Mouse (Mus musculus): Measurements from ENCODE around the gene Atrip.

Gene Atrip

GRCm38 (mm10) chr9:109056916-109057315, 17.0 kb downstream of the Atrip start:
- no peak for DNase-seq

- DNase-seq: no peak
Observed at GRCm38 (mm10) chr9:109056081-109056690, 17.7 kb downstream of the Atrip start.

- no peak for DNase-seq
Observed at GRCm38 (mm10) chr9:109055271-109056030, 18.5 kb downstream of the Atrip start.

- no peak for DNase-seq
Observed at GRCm38 (mm10) chr9:109054712-109055111, 19.2 kb downstream of the Atrip start.

GRCm38 (mm10) chr9:109053851-109054250, 20.1 kb downstream of the Atrip start:
- DNase-seq: no peak

- DNase-seq: no peak
Observed at GRCm38 (mm10) chr9:109053366-109053765, 20.6 kb downstream of the Atrip start.

GRCm38 (mm10) chr9:109052490-109053260, 21.2 kb downstream of the Atrip start:
- DNase-seq: no peak

GRCm38 (mm10) chr9:109051651-109052489, 22.1 kb downstream of the Atrip start:
- no peak for DNase-seq

- DNase-seq: no peak
Observed at GRCm38 (mm10) chr9:109051011-109051501, 22.9 kb downstream of the Atrip start.

- no peak for DNase-seq
Observed at GRCm38 (mm10) chr9:109050674-109050997, 23.3 kb downstream of the Atrip start.

GRCm38 (mm10) chr9:109049996-109050673, 23.8 kb downstream of the Atrip start:
- DNase-seq: no peak

GRCm38 (mm10) chr9:109049316-109049715, 24.6 kb downstream of the Atrip start:
- DNase-seq: no peak

GRCm38 (mm10) chr9:109046306-109046705, 27.6 kb downstream of the Atrip start:
- no peak for DNase-seq

- DNase-seq: no peak
Observed at GRCm38 (mm10) chr9:109041351-109041750, 32.6 kb downstream of the Atrip start.

GRCm38 (mm10) chr9:109040906-109041305, 33.0 kb downstream of the Atrip start:
- DNase-seq: no peak

- no peak for DNase-seq
Observed at GRCm38 (mm10) chr9:109040216-109040615, 33.7 kb downstream of the Atrip start.

- no peak for DNase-seq
Observed at GRCm38 (mm10) chr9:109039681-109040080, 34.2 kb downstream of the Atrip start.

- peak; percentile 65 for DNase-seq
Observed at GRCm38 (mm10) chr9:109038901-109039364, 35.0 kb downstream of the Atrip start.

GRCm38 (mm10) chr9:109038086-109038895, 35.6 kb downstream of the Atrip start, which contains the start of gene Shisa5:
TSS of gene Shisa5 (plus strand) at chr9:109038565.
- DNase-seq: no peak

GRCm38 (mm10) chr9:109032435-109032834, 41.5 kb downstream of the Atrip start:
- DNase-seq: no peak

- no peak for DNase-seq
Observed at GRCm38 (mm10) chr9:109031686-109032085, 42.2 kb downstream of the Atrip start.

All from cerebellum, adult 11 months (tissue).